Mouse (Mus musculus) spleen, postnatal 10 days (tissue): ENCODE results near the gene Ccdc80.

Source experiments
- DNase-seq, 2 experiments: peaks; one replicate each; pipeline ENCODE4 v3.0.0; 2021 to 2022; ENCODE audit warnings: low spot score in 2 of 2

The Ccdc80 gene

DNA sequence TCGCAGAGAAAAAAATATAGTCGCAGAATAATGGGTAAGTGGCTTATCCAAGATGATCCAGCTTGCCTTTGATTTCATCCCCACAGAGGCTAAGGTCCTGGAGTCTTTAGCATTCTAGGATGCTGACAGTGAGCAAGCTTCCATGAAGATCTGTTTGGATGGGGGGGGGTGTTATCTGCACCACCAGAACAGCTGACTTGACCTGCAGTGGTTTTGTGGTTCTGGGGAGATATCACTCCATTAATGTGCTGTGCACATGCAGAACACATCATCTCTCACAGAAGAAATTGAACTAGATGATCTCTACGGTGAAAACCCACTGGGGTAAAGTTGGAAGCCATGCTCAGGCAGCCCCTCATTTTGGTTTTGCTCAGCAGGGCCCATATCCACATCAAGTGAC lies 24.0 kb downstream of the Ccdc80 start:
- no peak for DNase-seq

DNA sequence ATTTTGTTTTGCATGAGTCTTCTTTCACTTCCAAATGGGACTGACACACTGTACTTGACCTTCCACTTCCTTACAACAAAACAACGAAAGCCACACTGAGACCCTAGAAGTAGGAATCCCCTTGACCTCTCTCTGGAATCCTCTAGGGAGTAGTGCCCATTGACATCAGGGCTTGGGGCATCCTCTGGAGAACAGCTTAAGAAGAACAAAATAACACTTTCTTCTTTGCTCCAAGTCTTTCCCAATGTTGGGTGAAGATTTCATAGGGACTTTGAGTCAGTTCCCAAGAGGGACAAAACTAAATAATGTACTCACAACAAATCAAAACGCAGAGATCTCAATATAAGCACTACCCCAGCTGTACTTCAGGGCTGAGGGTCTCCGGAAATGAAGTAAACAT lies 25.6 kb downstream of the Ccdc80 start:
- DNase-seq, result no peak

DNA sequence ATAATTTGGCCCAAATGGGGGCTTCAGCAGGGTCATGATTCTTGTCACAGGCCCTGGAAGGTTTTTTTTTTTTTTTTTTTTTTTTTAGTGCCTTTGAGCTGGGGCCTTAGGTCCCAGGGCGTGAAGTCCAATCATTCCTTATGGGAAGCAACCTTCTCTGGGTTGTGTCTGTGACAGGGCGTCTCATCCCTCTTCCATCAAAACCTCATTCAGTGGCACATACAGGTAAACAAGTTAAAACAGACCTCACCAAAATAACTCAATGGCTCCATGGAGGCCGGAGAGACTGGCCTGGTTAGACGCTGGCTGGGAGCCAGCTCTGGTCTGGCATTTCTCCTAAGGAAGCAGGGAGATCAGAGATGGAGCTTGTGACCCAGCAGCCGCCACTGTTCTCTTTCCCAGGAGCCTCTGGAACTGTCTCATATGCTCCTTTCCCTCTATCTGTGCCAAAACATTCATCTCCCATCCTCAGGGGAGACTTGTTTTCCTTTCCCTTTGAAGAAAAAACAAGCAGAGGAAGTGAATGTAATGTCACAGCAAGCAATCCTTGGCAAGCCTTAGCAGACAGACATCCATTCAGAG lies 27.7 kb downstream of the Ccdc80 start:
- DNase-seq, result no peak

DNA sequence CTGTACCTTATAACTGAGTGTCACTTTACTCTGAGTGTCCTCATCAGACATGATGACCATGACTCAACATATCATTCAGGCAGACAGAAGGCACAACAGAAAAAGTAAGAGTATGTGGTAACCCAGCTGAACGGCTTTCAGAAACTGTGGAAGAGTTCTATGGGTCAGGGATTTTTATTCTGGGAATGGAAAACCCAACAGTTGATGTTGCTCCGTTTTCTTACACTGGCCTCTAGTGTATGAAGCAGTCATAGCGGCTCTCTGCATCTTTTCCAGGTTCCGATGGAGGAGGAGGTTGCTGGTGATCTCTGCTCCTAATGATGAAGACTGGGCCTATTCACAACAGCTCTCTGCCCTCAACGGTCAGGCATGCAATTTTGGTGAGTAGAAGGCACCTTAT lies 29.4 kb downstream of the Ccdc80 start:
- DNase-seq, result no peak

DNA sequence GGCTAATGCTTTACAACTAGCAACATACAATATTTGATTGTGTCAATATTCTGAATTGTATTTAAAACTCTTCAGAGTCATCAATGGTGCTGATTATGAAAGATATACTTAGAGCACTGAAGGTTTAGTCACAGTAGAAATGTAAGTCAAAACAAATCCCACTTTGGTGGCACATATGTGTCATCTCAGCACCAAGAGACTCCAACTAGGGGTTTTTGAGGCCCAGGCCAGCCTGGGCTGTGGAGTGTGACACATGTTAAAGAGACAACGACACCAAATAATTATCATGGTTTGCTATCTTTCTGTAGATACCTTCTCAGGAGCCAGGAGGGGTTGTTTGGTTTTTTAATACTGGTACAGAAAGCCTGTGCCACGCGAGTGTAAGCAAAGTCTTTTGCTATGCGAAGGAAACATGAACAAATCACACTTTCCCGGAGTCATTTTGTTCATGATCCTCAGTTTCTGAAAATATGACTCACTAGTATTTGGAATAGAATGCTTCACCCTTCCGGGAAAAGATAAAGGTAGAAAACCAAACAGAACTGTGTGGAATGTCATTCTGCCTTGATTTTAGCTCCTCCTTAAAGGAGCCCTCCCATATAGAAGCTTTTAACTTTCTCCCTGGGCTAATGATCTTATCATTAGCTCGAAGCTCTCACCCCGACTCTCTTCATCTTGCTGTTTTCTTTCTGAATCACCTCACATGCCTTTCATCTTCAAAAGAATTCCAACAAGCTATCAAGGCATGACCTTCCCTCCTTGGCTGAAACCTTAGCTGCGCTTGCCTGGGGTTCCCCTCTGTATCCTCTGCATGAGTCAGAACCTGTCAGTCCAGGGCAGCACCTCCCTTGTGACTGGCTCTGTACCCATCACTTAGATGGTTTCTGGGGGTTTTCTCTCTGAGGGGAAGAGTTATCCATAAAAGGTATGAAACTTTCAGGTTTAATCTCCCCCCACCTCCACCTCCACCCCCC lies 31.3 kb downstream of the Ccdc80 start:
- DNase-seq, result no peak

DNA sequence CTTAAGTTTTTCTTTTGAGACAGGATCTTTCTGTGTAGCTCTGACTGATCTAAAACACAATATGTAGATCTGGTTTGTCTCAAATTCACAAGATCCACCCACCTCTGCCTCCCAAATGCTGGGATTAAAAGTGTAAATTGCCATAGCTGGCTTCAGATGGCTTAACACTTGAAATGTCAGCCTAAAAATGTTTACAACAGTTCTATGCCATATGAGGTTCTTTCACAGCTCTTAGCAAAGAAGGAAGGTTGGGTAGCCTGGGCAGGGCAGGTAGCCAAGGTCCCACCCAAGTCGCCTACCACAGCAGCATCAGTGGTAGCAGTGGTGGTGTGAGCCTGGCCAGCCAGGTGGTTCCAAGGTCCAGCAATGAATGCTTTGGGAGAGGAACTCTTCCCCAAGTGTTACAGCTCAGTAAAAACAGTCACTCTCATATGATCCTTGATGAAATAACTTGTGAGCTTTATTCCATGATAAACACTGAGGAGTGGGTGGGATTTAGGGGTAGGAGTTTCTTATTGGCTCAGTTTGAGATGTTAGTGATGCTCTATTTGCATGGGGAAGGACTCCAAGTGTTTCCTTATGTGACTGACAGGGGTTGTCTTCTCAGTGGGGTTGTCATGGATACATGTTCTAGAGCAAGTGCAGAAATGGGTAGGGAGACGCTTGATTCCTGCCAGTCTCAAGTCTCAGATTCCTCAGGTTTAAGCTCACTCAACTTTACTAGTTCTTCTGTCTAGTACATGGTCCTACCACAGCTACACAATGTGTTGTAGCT lies 34.9 kb downstream of the Ccdc80 start:
- DNase-seq, result no peak

DNA sequence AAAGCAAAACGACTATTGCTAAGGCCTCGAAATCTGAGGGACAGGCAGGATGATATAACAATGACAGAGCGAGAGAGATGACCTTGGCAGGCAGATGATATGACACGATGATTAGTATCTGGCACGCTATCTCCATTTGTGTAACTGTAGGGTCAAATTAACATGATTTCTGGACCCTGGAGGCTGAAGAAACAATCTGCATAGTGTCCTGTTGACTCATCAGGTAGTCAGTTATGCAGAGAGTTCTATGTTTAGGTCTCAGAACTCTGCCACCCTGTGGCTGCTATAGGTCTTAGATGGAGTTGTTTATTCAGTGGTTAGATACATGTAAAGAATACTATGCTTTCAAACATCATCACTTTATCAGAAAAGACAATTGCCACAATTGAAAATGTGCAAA lies 48.5 kb downstream of the Ccdc80 start:
- DNase-seq, result no peak

DNA sequence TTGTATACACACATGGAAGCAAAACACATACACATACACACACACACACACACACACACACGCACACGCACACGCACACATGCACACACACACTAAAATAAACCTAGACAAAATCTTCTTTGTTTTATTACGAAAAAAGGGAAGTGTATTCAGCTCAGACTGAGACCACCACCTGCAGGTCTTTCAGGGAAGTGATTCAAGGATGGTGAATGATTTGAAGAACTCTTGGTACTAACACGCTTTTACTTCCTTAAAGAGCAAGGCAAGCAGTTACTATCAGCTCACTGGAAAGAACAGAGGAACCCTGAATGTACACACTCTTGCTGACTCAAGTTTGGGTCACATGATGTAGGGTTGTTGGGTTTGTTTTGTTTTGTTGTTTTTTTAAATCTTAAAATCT lies 49.4 kb downstream of the Ccdc80 start:
- peak in 1 of 2 experiments; percentile 34 for DNase-seq

DNA sequence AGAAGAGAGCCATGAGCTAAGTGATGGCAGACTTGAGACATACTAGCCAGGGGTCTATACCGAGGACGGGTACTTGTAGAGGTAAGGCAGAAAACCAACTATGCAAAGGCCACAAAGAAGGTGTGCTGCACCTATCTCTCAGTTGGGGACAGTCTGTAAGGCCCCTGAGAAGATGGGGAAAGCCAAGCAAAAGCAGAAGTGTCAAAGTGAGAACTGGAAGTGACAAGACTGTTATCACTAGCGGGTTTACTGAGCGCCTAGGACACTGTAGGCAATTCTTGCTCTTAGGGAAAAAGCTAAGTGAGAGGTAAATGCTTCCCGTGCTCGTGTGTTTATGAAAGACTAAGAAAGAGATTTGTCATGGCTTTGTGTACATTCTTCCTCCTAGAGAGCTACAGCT lies 51.9 kb downstream of the Ccdc80 start:
- no peak for DNase-seq

DNA sequence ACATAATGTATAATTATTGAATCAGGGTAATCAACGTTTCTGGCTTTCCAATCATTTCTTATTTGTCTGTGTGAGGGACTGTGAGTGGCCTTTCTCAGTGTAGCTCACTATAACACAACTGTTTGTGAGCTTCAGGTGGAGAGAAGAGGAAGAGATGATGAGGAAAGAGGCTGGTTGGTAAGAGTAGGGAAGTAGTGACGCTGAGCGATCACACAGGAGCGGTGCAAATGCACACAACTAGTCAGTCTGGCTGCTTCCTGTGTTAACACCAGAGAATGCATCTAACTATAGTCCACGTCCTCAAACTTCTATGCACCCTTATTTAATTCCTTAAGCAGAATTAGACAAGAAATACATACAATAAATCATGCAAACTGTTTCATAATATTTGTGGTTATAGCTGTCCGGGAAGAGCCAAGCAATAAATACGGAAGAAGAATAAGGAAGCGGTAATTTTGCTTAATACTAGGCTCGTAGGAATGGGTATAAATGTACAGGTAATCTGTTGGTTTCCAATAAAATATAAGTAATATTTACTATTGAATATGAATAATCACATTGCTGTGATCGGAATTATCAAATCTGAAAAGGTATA lies 55.4 kb downstream of the Ccdc80 start:
- DNase-seq, result no peak

DNA sequence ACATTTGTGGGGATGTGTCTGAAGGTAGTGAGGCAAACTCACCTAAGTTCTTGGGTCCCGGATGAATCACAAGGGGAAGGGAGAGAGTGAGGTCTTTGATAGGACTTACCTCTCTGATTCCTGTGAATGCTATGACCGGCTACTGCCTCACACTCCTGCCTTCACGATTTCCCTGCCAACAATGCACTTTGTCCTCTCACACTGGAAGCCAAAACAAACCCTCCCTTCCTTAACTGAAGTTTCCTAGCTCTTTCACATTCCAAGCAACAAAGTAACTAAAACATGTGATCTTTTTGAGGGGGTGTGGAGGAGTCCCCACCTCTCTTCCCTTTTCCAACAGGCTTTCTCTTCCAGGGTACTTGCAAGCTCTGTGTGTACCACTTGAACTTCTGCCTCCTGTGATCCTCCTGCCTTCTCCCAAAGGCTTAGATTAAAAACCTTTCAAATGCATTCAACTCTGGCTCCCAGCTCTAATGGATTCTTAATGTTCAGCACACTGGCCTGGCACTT lies 61.6 kb downstream of the Ccdc80 start:
- DNase-seq, result no peak

DNA sequence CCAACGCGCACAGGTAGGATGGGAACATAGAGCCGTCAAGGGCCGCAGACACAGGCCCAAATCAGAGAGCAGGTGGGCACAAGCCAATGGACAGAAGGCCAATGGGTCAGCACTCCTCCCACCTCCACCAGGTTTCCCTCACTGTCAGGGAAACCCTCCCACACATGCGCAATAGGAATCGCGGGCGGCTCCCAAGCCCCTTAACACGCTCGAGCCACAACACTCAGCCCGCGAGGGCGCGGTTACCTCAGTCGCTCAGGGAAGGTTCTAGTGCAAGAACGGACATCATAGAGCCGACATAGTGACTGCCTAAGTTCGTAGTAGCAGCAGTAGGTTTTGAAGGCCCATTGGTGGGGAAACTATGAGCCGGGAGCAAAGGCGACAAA lies 64.9 kb downstream of the Ccdc80 start:
- DNase-seq, result peak; percentile 69 to 71

DNA sequence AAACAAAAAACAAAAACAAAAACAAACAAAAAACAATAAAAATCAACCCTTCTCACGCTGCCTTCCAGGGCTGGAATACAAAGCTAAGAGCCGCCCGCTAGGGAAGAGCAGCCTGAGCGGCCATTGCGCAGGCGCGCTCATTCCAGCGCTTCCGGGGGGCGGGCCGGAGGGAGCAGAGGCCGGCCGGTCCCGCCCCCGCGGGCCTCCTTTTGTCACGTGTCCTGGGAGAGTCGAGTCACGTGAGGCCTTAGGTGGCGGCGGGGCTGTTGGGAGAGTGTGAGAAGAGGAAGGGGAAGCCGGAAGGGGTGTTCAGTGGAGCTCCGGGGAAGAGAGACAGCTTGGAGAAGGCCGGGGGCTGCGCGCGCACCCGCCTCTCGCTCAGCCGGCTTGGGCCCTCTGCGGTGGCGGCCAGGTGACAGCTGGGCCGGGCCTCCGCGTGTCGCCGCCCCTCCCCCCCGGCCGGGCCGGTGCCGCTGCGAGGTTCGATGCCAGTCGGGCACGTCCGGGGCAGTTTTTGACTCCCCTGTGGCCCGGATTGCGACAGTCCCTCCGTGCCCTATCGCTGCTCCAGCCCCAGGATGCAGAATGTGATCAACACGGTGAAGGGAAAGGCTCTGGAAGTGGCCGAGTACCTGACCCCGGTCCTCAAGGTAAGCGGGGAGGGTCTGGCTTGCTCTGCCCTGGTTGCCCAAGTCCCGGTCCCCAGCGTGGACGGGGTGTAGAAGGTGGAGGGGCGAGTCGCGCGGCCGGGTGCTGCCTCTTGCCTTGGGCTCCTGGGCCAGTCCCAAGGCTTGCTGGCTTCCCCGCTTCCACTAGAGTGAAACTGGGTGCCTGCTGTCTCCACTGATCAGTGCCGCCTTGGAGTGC lies 65.6 kb downstream of the Ccdc80 start, which contains the start of the genes Slc35a5 and Atg3:
TSS of gene Slc35a5 (minus strand) at position 185 of the 867 bp plus-strand sequence.
TSS of gene Atg3 (plus strand) at position 264 of the 867 bp plus-strand sequence.
- peak; percentile 87 to 96 for DNase-seq

DNA sequence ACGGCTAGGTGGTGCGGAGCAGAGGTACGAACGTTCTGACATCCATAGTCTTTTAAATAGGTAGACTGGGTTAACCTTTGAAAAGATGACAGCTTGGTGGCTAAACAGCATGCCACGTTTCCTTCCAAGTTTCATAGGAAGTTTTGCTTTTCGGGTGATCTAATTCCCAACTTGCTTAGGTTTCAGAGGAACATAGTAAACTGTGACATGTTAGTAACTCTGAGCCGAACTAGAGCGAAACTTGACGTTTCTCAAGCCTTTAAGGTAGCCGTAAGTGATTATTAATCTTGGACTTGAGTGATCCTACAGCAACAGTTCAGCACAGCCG lies 66.2 kb downstream of the Ccdc80 start:
- DNase-seq, result no peak
